3 mouse cellular contexts compared by ENCODE assay signal in the genomic region with DNA sequence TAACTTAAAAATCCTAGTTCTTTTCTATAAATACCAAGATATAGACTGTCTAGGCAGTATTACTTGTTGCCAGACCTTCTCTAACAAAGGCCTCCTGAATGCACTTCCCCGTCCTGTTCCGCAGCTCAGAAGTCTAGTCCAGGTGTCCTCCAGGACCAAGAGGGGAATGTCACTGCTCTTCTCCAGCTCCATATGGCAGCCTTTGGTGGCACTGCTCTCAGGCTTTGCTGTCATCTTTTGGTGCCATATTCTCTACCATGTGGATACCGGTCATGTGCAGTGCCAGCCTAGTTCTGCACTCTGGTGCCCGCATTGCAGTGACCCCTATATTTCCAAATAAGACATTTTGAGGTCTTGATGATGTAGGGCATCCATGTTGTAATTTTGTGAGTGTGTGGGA.
"Had no signal": no experiment of that assay in that cellular context is flagged by ENCODE, and none has a peak within 500 bp of the region (broad histone marks: within the 10 kb centered on the region; RNA-seq: fewer than 3 reads in every experiment).

No protein-coding gene starts in this region.

- DNase-seq: kidney, postnatal 14 days; lung, embryonic 14.5 days; lung, postnatal 10 days had no signal
